Mouse (Mus musculus) kidney, adult 2 months (tissue): Measurements from ENCODE around the gene Dnase1l3. TPM values are rescaled to one million over a fixed set of nuclear protein-coding genes. Genes with fewer than 3 reads are reported as not detected.

Experiments used
- DNase-seq: peaks from one replicate; pipeline ENCODE4 v3.0.0; 2021
- H3K27ac ChIP-seq: fragments of 200-500 bp; 2 replicates; pipeline ENCODE4 v1.5.1; 2012; ENCODE audit warnings: low read depth, low read length, control low read depth, inconsistent platforms; ENCODE audit not compliant: insufficient read depth
- H3K27me3 ChIP-seq: fragments of 200-500 bp; replicated peaks from 2 replicates; pipeline ENCODE4 v1.6.1; 2012; ENCODE audit warnings: mild to moderate bottlenecking, moderate library complexity, low read length, inconsistent platforms; ENCODE audit not compliant: control insufficient read depth, insufficient read depth
- H3K36me3 ChIP-seq: fragments of 200-500 bp; 2 replicates; pipeline ENCODE4 v1.6.1; 2012; ENCODE audit warnings: mild to moderate bottlenecking, moderate library complexity, low read length, inconsistent platforms; ENCODE audit not compliant: control insufficient read depth, insufficient read depth
- H3K4me1 ChIP-seq: fragments of 200-500 bp; 2 replicates; pipeline ENCODE4 v1.6.1; 2011; ENCODE audit warnings: low read length; ENCODE audit not compliant: control insufficient read depth, insufficient read depth
- H3K4me3 ChIP-seq: fragments of 200-500 bp; 2 replicates; pipeline ENCODE4 v1.5.1; 2011; ENCODE audit warnings: mild to moderate bottlenecking, low read depth, low read length, control low read depth; ENCODE audit not compliant: insufficient read depth
- CTCF ChIP-seq: fragments of 200-500 bp; conservative IDR thresholded peaks from 2 replicates; pipeline ENCODE4 v1.5.1; 2011; ENCODE audit warnings: low read depth, mild to moderate bottlenecking, control low read depth, low read length, moderate library complexity, mixed read lengths; ENCODE audit not compliant: insufficient read depth, insufficient read length
- POLR2A ChIP-seq: fragments of 200-500 bp; IDR thresholded peaks from one replicate; pipeline ENCODE4 v1.6.1; 2011; ENCODE audit warnings: low read depth, low read length, control low read depth
- WGBS: fragments of 180-500 bp; shearing (Covaris S2); methylation state at CpG from one replicate; pipeline ENCODE4 v1.1.7; 2018; 5-methylcytosine and 5-hydroxymethylcytosine counted together
- polyA plus RNA-seq: library from polyadenylated mRNA; depleted of rRNA; stranded (reverse); fragments of >200 nt; gene quantifications from 2 replicates; pipeline ENCODE4 v1.2.3, GENCODE M21; 2012; rRNA removed

Gene Dnase1l3
- polyA plus RNA-seq, 1 experiment = 3.0 TPM

- H3K4me3 ChIP-seq = no peak overlapping the region
- no peaks in the 10 kb centered on the region for H3K36me3 ChIP-seq
- H3K4me1 ChIP-seq = no peaks in the 10 kb centered on the region
- 88% methylated on average over 5 of the region's 5 CpGs for WGBS
- no peak overlapping the region for H3K27ac ChIP-seq
- TF ChIP-seq POLR2A (no peak), CTCF (no peak)
- no peaks in the 10 kb centered on the region for H3K27me3 ChIP-seq
- DNase-seq = no peak
Measured at GRCm38 (mm10) chr14:7919309-7919708, 75.1 kb downstream of the Dnase1l3 start.

GRCm38 (mm10) chr14:7918150-7918991 lies 76.0 kb downstream of the Dnase1l3 start:
- TF ChIP-seq POLR2A (no peak), CTCF (no peak)
- no peaks in the 10 kb centered on the region for H3K36me3 ChIP-seq
- H3K27me3 ChIP-seq = no peaks in the 10 kb centered on the region
- H3K4me1 ChIP-seq = no peaks in the 10 kb centered on the region
- H3K27ac ChIP-seq = no peak overlapping the region
- WGBS = 63% methylated on average over 6 of the region's 6 CpGs
- no peak overlapping the region for H3K4me3 ChIP-seq
- no peak for DNase-seq

Other genes starting within 250 kb of the Dnase1l3 start
- not detected in 2 replicates for gene Gm26661, start 203.0 kb downstream of the Dnase1l3 start, polyA plus RNA-seq
- gene Flnb, start 176.6 kb downstream of the Dnase1l3 start, polyA plus RNA-seq = 37.2 and 41.2 TPM in 2 replicates
- not detected in 2 replicates for gene Gm45521, start 37.3 kb downstream of the Dnase1l3 start, polyA plus RNA-seq
- gene Abhd6, start 8.3 kb upstream of the Dnase1l3 start, polyA plus RNA-seq = 37.4 and 38.9 TPM in 2 replicates
- gene Rpp14, start 85.8 kb upstream of the Dnase1l3 start, polyA plus RNA-seq = 9.0 and 13.8 TPM in 2 replicates
- gene Pxk, start 103.6 kb upstream of the Dnase1l3 start, polyA plus RNA-seq = 36.8 and 42.9 TPM in 2 replicates
- 100 and 134 TPM in 2 replicates for gene Pdhb, start 178.5 kb upstream of the Dnase1l3 start, polyA plus RNA-seq
- 16.2 and 17.2 TPM in 2 replicates for gene Kctd6, start 219.6 kb upstream of the Dnase1l3 start, polyA plus RNA-seq